Mouse (Mus musculus) liver, embryonic 15.5 days (tissue): ENCODE data around the gene Adap1. TPM values are rescaled to one million over a fixed set of nuclear protein-coding genes. Genes with fewer than 3 reads are reported as not detected.

Experiments used
- ATAC-seq: fragments of 200-750 bp; cut with Nextera tagmentation; 2 replicates; pipeline ENCODE4 v1.8.0; 2017; ENCODE audit warnings: moderate number of reproducible peaks, mild to moderate bottlenecking, moderate library complexity; ENCODE audit not compliant: insufficient read depth
- H3K27ac ChIP-seq: fragments of 300-500 bp; sonication (generic); replicated peaks from 2 replicates; pipeline ENCODE4 v1.5.1; 2015; ENCODE audit warnings: mild to moderate bottlenecking, inconsistent platforms
- H3K27me3 ChIP-seq: fragments of 300-500 bp; sonication (generic); 2 replicates; pipeline ENCODE4 v1.6.1; 2015; ENCODE audit warnings: mild to moderate bottlenecking, inconsistent platforms
- H3K36me3 ChIP-seq: fragments of 300-500 bp; sonication (generic); replicated peaks from 2 replicates; pipeline ENCODE4 v1.6.1; 2015; ENCODE audit warnings: moderate library complexity, mild to moderate bottlenecking, inconsistent platforms
- H3K4me1 ChIP-seq: fragments of 300-500 bp; sonication (generic); replicated peaks from 2 replicates; pipeline ENCODE4 v1.6.1; 2015; ENCODE audit warnings: inconsistent platforms
- H3K4me2 ChIP-seq: fragments of 300-500 bp; sonication (generic); 2 replicates; pipeline ENCODE4 v1.6.1; 2015; ENCODE audit warnings: moderate library complexity, mild to moderate bottlenecking, inconsistent platforms
- H3K4me3 ChIP-seq: fragments of 300-500 bp; sonication (generic); replicated peaks from 2 replicates; pipeline ENCODE4 v1.5.1; 2015; ENCODE audit warnings: mild to moderate bottlenecking, inconsistent platforms
- H3K9ac ChIP-seq: fragments of 300-500 bp; sonication (generic); 2 replicates; pipeline ENCODE4 v1.6.1; 2015; ENCODE audit warnings: moderate library complexity, mild to moderate bottlenecking, inconsistent platforms
- H3K9me3 ChIP-seq: fragments of 300-500 bp; sonication (generic); replicated peaks from 2 replicates; pipeline ENCODE4 v1.6.1; 2016; ENCODE audit warnings: inconsistent platforms
- WGBS: fragments of 180-500 bp; shearing (Covaris S2); methylation state at CpG from one replicate; pipeline ENCODE4 v1.1.7; 2015; ENCODE audit warnings: mixed read lengths; ENCODE audit not compliant: insufficient replicate concordance; 5-methylcytosine and 5-hydroxymethylcytosine counted together
- polyA plus RNA-seq: library from polyadenylated mRNA; unstranded; fragments of >200 nt; fragmentation: Nextera tagmentation; extraction: Ambion mirVana; gene quantifications from 2 replicates; pipeline ENCODE4 v1.2.1, GENCODE M21; 2015

Gene Adap1
- polyA plus RNA-seq, 1 experiment from 2014 or later, result 4.3 TPM

DNA sequence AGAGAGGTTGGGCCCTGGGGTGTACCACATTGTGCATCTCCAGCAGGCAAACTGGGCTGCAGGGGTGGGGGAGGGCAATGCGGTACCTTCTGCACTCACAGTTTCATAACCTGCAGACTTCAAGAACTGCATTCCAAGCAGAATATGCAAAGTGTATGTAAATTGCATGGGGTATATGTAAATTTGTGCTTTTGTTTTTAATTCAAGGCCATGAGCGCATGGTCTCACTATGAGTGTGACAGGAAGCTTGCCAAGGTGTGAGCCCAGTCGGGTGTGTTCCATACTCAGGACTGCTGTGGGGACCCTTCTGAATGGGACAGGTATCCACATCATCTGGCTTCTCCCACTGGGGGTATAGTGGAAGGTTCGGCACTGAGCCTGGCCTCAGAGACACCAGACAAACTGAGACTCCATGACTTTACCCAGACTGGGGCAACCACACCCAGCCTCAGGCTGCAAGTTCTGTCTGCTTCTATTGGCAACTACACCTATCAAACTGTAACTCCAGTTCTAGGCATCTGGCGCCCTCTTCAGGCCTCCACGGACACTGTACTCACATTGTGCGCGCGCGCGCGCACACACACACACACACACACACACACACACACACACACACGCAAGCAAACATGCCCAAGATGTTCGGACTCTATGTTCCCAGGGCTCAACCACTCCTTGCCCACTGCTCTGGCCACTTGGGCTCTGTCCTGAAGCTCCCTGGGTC is 41.8 kb downstream of the Adap1 start:
- Histone ChIP-seq H3K36me3 (no peaks in the 10 kb centered on the region), H3K4me1 (peaks cover 47% of the 10 kb centered on the region), H3K9me3 (no peaks in the 10 kb centered on the region), H3K4me2 (no peak overlapping the region), H3K27ac (no peak overlapping the region), H3K4me3 (no peak overlapping the region), H3K27me3 (no peaks in the 10 kb centered on the region), H3K9ac (no peak overlapping the region)
- no peak for ATAC-seq
- 87% methylated on average over 14 of the region's 14 CpGs for WGBS

DNA sequence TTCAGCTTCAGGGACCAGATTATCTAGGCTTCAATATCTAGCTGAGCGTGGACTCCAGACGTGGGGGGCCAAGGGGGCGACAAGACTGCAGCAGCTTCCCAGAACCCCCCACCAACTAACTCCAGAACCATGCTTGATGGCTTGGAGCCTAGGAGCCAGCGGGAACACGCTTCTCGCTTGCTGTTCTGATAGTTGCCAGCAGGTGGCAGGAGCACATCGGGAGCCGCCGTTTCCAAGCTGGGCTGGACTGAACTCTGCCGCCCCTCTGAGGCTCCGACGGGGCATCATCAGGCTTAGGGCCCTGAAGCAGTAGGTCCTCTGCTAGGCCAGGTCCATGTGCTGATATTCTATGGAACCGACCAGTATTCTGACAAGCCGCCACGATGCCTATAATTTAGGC is 43.2 kb downstream of the Adap1 start:
- peak; percentile 10; the same call in 1 of the 2 replicates for ATAC-seq
- H3K9ac ChIP-seq, result no peak overlapping the region

DNA sequence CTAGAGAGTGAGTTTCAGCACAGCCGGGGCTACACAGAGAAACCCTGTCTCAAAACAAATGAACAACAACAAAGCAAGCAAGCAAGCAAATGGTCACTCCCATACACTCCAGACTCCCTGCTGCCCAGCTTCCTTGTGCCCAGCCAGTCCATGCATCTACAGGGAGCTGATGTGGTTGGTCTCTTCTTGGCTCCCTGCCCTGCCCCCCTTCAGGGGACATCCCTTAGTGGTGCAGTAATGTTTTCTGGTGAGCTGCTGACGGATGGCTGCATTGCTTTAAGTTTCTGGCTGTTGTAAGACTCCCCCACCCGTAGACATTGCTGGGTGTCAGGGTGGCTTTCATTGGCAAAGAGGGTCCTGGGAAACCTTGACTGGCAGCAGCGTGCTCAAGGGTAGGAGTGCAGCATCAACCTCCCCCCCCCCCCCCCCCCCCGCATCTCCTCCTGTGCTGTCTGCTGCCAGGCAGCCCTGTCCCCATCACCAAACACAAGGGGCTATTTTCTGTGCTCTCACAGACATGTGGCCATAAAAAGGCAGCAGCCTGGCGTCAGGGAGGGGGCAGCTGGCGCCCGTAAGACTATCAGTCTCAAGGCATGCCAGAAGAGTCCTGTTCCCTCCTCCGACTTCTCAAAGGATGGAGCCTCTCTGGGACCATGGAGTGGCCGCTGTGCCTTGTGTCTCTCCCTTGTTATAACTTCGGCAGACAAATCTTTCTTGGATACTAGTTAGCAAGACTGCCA is 43.9 kb downstream of the Adap1 start:
- Histone ChIP-seq H3K27ac (no peak overlapping the region), H3K4me2 (no peak overlapping the region), H3K9ac (no peak overlapping the region), H3K27me3 (no peaks in the 10 kb centered on the region), H3K4me3 (no peak overlapping the region), H3K9me3 (no peaks in the 10 kb centered on the region), H3K36me3 (no peaks in the 10 kb centered on the region), H3K4me1 (peaks cover 28% of the 10 kb centered on the region)
- 54% methylated on average over 10 of the region's 11 CpGs for WGBS
- no peak for ATAC-seq

More for the DNA sequence above, 43.2 kb downstream of the Adap1 start:
- no peaks in the 10 kb centered on the region for H3K9me3 ChIP-seq
- H3K36me3 ChIP-seq, result no peaks in the 10 kb centered on the region
- no peak overlapping the region for H3K27ac ChIP-seq
- WGBS, result 4% methylated on average over 15 of the region's 15 CpGs
- H3K4me1 ChIP-seq, result peaks cover 34% of the 10 kb centered on the region
- no peak overlapping the region for H3K4me3 ChIP-seq
- no peak overlapping the region for H3K4me2 ChIP-seq
- H3K27me3 ChIP-seq, result no peaks in the 10 kb centered on the region

GRCm38 (mm10) chr5:139277287-139277686 is 48.1 kb downstream of the Adap1 start:
- no peaks in the 10 kb centered on the region for H3K36me3 ChIP-seq
- no peak for ATAC-seq
- 72% methylated on average over 8 of the region's 8 CpGs for WGBS

DNA sequence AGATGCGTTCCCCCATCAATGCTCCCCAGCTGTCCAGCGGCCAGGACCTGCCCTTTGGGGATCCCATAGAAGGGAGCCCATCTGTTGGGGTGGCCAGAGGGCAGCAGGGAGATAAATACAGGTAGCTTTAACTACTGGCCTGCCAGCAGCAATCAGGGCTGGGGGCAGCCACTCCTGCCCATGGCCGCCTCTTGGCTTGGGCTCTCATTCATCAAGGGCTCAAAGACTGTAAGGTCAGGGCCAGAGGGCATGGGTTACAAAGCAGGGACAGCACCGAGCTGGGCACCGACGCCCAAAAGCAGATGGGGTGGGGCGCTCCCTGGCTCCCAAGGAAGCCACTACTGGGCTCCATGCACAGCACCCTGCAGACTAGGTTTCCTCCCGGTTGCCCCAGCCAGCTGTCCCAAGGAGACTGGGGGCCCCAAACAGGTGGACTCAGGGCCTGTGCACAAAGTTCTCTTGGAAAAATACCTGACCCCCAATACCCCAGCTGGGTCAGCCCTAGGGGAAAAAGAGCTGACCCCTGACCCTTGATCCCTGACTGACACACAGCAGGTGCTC is 53.3 kb downstream of the Adap1 start:
- WGBS, result 60% methylated on average over 8 of the region's 8 CpGs
- no peak overlapping the region for H3K4me2 ChIP-seq

More at GRCm38 (mm10) chr5:139277287-139277686, 48.1 kb downstream of the Adap1 start:
- Histone ChIP-seq H3K27me3 (no peaks in the 10 kb centered on the region), H3K27ac (no peak overlapping the region), H3K9me3 (no peaks in the 10 kb centered on the region), H3K9ac (no peak overlapping the region), H3K4me2 (no peak overlapping the region), H3K4me1 (peaks cover 3% of the 10 kb centered on the region), H3K4me3 (no peak overlapping the region)

GRCm38 (mm10) chr5:139270806-139271521 is 54.5 kb downstream of the Adap1 start:
- no peak overlapping the region for H3K27ac ChIP-seq

More for the DNA sequence above, 53.3 kb downstream of the Adap1 start:
- ATAC-seq, result no peak
- no peak overlapping the region for H3K4me3 ChIP-seq
- peaks cover 30% of the 10 kb centered on the region for H3K36me3 ChIP-seq
- H3K9ac ChIP-seq, result no peak overlapping the region
- no peaks in the 10 kb centered on the region for H3K9me3 ChIP-seq
- H3K27me3 ChIP-seq, result no peaks in the 10 kb centered on the region
- no peak overlapping the region for H3K27ac ChIP-seq
- peaks cover 8% of the 10 kb centered on the region; the same call in 1 of the 2 replicates for H3K4me1 ChIP-seq

GRCm38 (mm10) chr5:139267661-139268060 is 57.8 kb downstream of the Adap1 start:
- H3K4me2 ChIP-seq, result no peak overlapping the region
- peaks cover 74% of the 10 kb centered on the region for H3K36me3 ChIP-seq
- H3K9ac ChIP-seq, result no peak overlapping the region
- no peak overlapping the region for H3K27ac ChIP-seq
- 75% methylated on average over 4 of the region's 4 CpGs for WGBS
- ATAC-seq, result no peak
- H3K4me1 ChIP-seq, result peaks cover 8% of the 10 kb centered on the region; the same call in 1 of the 2 replicates
- no peaks in the 10 kb centered on the region for H3K27me3 ChIP-seq
- H3K4me3 ChIP-seq, result no peak overlapping the region
- no peaks in the 10 kb centered on the region for H3K9me3 ChIP-seq

More at GRCm38 (mm10) chr5:139270806-139271521, 54.5 kb downstream of the Adap1 start:
- peaks cover 41% of the 10 kb centered on the region for H3K36me3 ChIP-seq
- H3K9me3 ChIP-seq, result no peaks in the 10 kb centered on the region
- 0 out of 2 replicates have a peak, but pooled peaks have one; percentile 29 for ATAC-seq
- H3K4me3 ChIP-seq, result no peak overlapping the region
- no peak overlapping the region for H3K9ac ChIP-seq
- H3K27me3 ChIP-seq, result no peaks in the 10 kb centered on the region
- H3K4me1 ChIP-seq, result peaks cover 8% of the 10 kb centered on the region; the same call in 1 of the 2 replicates
- no peak overlapping the region for H3K4me2 ChIP-seq
- 78% methylated on average over 16 of the region's 16 CpGs for WGBS

GRCm38 (mm10) chr5:139261403-139261802 is 64.0 kb downstream of the Adap1 start:
- Histone ChIP-seq H3K4me2 (no peak overlapping the region), H3K36me3 (peaks cover 99% of the 10 kb centered on the region), H3K4me1 (peaks cover 50% of the 10 kb centered on the region), H3K9me3 (no peaks in the 10 kb centered on the region), H3K27ac (no peak overlapping the region), H3K9ac (no peak overlapping the region), H3K4me3 (no peak overlapping the region), H3K27me3 (no peaks in the 10 kb centered on the region)
- ATAC-seq, result no peak
- WGBS, result 75% methylated on average over 4 of the region's 4 CpGs

DNA sequence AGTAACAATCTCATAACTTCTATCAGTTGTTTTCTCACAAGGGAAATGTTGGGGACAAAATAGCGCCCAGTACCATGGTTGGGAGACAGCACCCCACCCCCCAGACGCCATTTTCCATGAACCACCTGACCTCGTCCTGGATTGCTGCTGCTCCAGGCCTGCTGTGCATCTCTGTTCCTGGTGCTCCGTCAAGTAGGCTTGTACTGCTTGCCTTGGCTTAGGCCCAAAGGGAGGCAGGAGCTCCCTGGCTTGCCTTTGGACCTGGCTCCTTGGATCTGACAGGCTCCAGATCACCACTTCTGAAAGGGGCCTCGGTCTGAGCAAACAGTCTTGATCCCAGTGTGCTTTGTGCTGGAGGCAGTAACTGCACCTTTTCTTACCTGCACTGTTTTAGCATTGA is 65.6 kb downstream of the Adap1 start:
- Histone ChIP-seq H3K9me3 (no peaks in the 10 kb centered on the region), H3K4me3 (no peak overlapping the region), H3K27me3 (no peaks in the 10 kb centered on the region), H3K36me3 (peaks cover 98% of the 10 kb centered on the region), H3K9ac (no peak overlapping the region), H3K27ac (no peak overlapping the region), H3K4me2 (no peak overlapping the region), H3K4me1 (peaks cover 65% of the 10 kb centered on the region)
- 73% methylated on average over 5 of the region's 5 CpGs for WGBS
- no peak for ATAC-seq

DNA sequence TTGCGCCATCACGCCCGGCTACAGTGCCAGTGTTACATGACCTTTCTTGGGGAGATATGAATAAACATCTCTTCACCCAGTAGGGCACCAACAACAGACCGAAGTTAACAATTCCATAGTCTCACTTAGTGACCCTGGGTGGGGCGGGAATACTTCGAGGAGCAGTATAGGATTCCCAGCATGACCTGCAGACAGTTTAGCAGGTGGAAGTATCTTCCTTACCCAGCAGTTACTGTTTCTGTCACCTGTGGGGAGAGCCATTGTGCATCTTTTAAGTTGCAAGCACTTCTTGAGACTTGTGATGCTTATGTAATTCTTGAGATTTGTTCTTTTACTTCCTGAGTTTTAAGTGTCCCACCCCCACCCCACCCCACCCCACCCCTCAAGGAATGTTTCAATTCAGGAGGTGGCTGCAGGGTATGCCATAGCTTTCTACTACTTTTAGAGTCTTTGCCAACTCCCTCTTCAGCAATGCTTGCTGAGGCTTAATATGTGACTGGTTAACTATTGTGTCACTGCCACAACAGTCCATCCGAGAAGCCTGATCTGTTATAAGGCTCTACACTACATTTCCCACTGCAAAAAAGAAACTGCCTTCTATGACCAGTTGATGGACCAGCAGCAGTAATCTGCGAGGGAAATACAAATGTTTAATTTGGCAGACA is 66.9 kb downstream of the Adap1 start:
- Histone ChIP-seq H3K4me1 (peaks cover 79% of the 10 kb centered on the region), H3K27ac (no peak overlapping the region), H3K9me3 (no peaks in the 10 kb centered on the region), H3K9ac (no peak overlapping the region), H3K36me3 (peaks cover 89% of the 10 kb centered on the region), H3K27me3 (no peaks in the 10 kb centered on the region), H3K4me2 (no peak overlapping the region), H3K4me3 (no peak overlapping the region)
- WGBS, result 80% methylated on average over 8 of the region's 8 CpGs
- ATAC-seq, result no peak
